ENCODE assay signal across 9 mouse cellular contexts in the genomic region with DNA sequence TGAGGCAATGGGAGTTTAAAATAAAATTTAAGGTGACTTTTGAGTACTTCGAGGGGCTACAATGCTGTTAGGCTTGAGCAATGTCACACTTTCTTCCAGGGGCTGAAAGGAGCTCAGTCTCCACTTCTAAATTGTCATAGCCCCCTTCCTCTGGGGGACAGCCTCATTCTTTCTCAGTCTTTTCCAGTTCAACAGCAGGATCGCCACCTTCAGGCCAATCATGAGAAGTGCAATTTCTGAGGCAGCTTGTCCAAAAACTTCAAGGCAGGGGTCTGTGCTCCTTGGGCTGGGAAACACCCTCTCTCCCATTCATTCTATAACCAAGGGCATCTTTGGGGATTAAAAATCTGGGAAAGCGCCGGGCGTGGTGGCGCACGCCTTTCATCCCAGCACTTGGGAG. TPM values are rescaled to one million over a fixed set of nuclear protein-coding genes. Genes with fewer than 3 reads are reported as not detected.
DNase-seq lines count a peak whose midpoint lies in the region; ATAC-seq and TF ChIP-seq lines count a peak whose summit lies in the region.
"Had no signal": no experiment of that assay in that cellular context is flagged by ENCODE, and none has a peak within 500 bp of the region (broad histone marks: within the 10 kb centered on the region; RNA-seq: fewer than 3 reads in every experiment).

No protein-coding gene starts in this region.

- no peak for DNase-seq in forebrain, postnatal 0 days
- DNase-seq in forebrain, embryonic 10.5 days (ENCODE audit: extremely low spot score, low spot score), result no peak
- DNase-seq in liver, postnatal 0 days, result no peak
- no peak for DNase-seq in liver, embryonic 11.5 days (ENCODE audit: low spot score)
- DNase-seq in splenic B cell, adult 2 months (ENCODE audit: low read depth, low spot score), result peak; percentile 64
- DNase-seq in right cerebral cortex, postnatal 14 days, result no peak
- DNase-seq in gastrocnemius, postnatal 14 days, result no peak

- H3K27ac ChIP-seq in forebrain, postnatal 0 days (ENCODE audit: low read depth, low read length), result no peak overlapping the region
- no peak overlapping the region for H3K27ac ChIP-seq in forebrain, embryonic 10.5 days
- no peak overlapping the region for H3K27ac ChIP-seq in liver, postnatal 0 days (ENCODE audit: low read depth)
- no peak overlapping the region for H3K27ac ChIP-seq in liver, embryonic 11.5 days (ENCODE audit: low read depth, low read length)
- H3K27ac ChIP-seq: limb, embryonic 12.5 days had no signal

- no peak overlapping the region for H3K4me3 ChIP-seq in forebrain, postnatal 0 days (ENCODE audit: low read depth, low read length)
- H3K4me3 ChIP-seq in forebrain, embryonic 10.5 days, result no peak overlapping the region
- H3K4me3 ChIP-seq in liver, postnatal 0 days (ENCODE audit: low read depth, low read length), result no peak overlapping the region
- no peak overlapping the region for H3K4me3 ChIP-seq in liver, embryonic 11.5 days (ENCODE audit: low read depth, low read length)
- H3K4me3 ChIP-seq: limb, embryonic 12.5 days had no signal

- TF ChIP-seq CTCF in forebrain, postnatal 0 days (IDR thresholded peaks at IDR 0.05; ENCODE audit: low read depth), result peak; percentile 52
- TF ChIP-seq CTCF in liver, postnatal 0 days (IDR thresholded peaks at IDR 0.05; ENCODE audit: low read depth), result peak; percentile 65

- H3K36me3 ChIP-seq in forebrain, postnatal 0 days (ENCODE audit: insufficient read depth), result no peaks in the 10 kb centered on the region
- H3K36me3 ChIP-seq in forebrain, embryonic 10.5 days (replicated peaks), result no peaks in the 10 kb centered on the region
- no peaks in the 10 kb centered on the region for H3K36me3 ChIP-seq in liver, postnatal 0 days (replicated peaks; ENCODE audit: insufficient read depth, low read length)
- H3K36me3 ChIP-seq in liver, embryonic 11.5 days (ENCODE audit: control insufficient read depth, insufficient read depth, low read length), result no peaks in the 10 kb centered on the region
- no peaks in the 10 kb centered on the region for H3K36me3 ChIP-seq in splenic B cell, adult 2 months (ENCODE audit: control insufficient read depth, insufficient read depth, low read length, poor library complexity, severe bottlenecking)
- H3K36me3 ChIP-seq: limb, embryonic 12.5 days had no signal

- no peak overlapping the region for H3K4me2 ChIP-seq in forebrain, postnatal 0 days (ENCODE audit: low read depth)
- no peak overlapping the region for H3K4me2 ChIP-seq in liver, postnatal 0 days (ENCODE audit: low read depth, low read length)
- H3K4me2 ChIP-seq in liver, embryonic 11.5 days, result no peak overlapping the region
- H3K4me2 ChIP-seq: limb, embryonic 12.5 days had no signal

- no peaks in the 10 kb centered on the region for H3K4me1 ChIP-seq in forebrain, postnatal 0 days (ENCODE audit: insufficient read depth)
- no peaks in the 10 kb centered on the region for H3K4me1 ChIP-seq in forebrain, embryonic 10.5 days
- no peaks in the 10 kb centered on the region for H3K4me1 ChIP-seq in liver, postnatal 0 days (ENCODE audit: insufficient read depth)
- no peaks in the 10 kb centered on the region for H3K4me1 ChIP-seq in liver, embryonic 11.5 days (replicated peaks; ENCODE audit: control insufficient read depth, insufficient read depth, low read length)
- H3K4me1 ChIP-seq: limb, embryonic 12.5 days had no signal

- no peaks in the 10 kb centered on the region for H3K9me3 ChIP-seq in forebrain, postnatal 0 days (ENCODE audit: low read length)
- no peaks in the 10 kb centered on the region for H3K9me3 ChIP-seq in forebrain, embryonic 10.5 days
- no peaks in the 10 kb centered on the region for H3K9me3 ChIP-seq in liver, postnatal 0 days (ENCODE audit: low read length)
- no peaks in the 10 kb centered on the region for H3K9me3 ChIP-seq in liver, embryonic 11.5 days (ENCODE audit: control insufficient read depth, low read length)
- H3K9me3 ChIP-seq: limb, embryonic 12.5 days had no signal

- ATAC-seq in forebrain, postnatal 0 days, result no peak
- ATAC-seq in liver, postnatal 0 days, result no peak
- ATAC-seq in liver, embryonic 11.5 days (replicated peaks; ENCODE audit: low FRiP score), result no peak
- 0 out of 2 replicates have a peak, but pooled peaks have one; percentile 60 for ATAC-seq in common myeloid progenitor, adult 5-6 weeks (replicated peaks; ENCODE audit: low read depth, poor library complexity, severe bottlenecking)

- H3K9ac ChIP-seq in forebrain, postnatal 0 days, result no peak overlapping the region
- H3K9ac ChIP-seq in liver, postnatal 0 days (replicated peaks), result no peak overlapping the region
- no peak overlapping the region for H3K9ac ChIP-seq in liver, embryonic 11.5 days (ENCODE audit: low read depth, low read length)
- H3K9ac ChIP-seq: limb, embryonic 12.5 days had no signal

- no peak for TF ChIP-seq EP300 in liver, postnatal 0 days (IDR thresholded peaks at IDR 0.05; ENCODE audit: low read depth)

- intact Hi-C loops in gastrocnemius, postnatal 14 days (cut with DNase I; ENCODE audit: low total_unique reads), result no loop called here

- 80% methylated on average over 7 of the region's 7 CpGs for WGBS in forebrain, postnatal 0 days
- 75% methylated on average over 7 of the region's 7 CpGs for WGBS in forebrain, embryonic 10.5 days
- WGBS in liver, postnatal 0 days (ENCODE audit: insufficient replicate concordance), result 78% methylated on average over 7 of the region's 7 CpGs
- WGBS in liver, embryonic 11.5 days, result 67% methylated on average over 7 of the region's 7 CpGs

- H3K27me3 ChIP-seq in forebrain, postnatal 0 days (ENCODE audit: insufficient read depth, low read length), result no peaks in the 10 kb centered on the region
- no peaks in the 10 kb centered on the region for H3K27me3 ChIP-seq in forebrain, embryonic 10.5 days (ENCODE audit: poor library complexity, severe bottlenecking)
- H3K27me3 ChIP-seq in liver, postnatal 0 days (ENCODE audit: insufficient read depth, low read length), result no peaks in the 10 kb centered on the region
- H3K27me3 ChIP-seq in liver, embryonic 11.5 days (replicated peaks; ENCODE audit: control insufficient read depth, insufficient read depth, low read length), result no peaks in the 10 kb centered on the region
- no peaks in the 10 kb centered on the region for H3K27me3 ChIP-seq in splenic B cell, adult 2 months (ENCODE audit: control insufficient read depth, insufficient read depth, low read length, poor library complexity, severe bottlenecking)
- H3K27me3 ChIP-seq: limb, embryonic 12.5 days had no signal

RNA-seq across cellular contexts. Expression of a gene that starts 19.9 kb away (rescaled TPM):
- total RNA-seq in forebrain, postnatal 0 days (2014; rRNA removed), result 42.9 and 52.6 TPM in 2 replicates
- 11.0 and 17.2 TPM in 2 replicates for polyA plus RNA-seq in forebrain, postnatal 0 days (2015; fragmentation: Nextera tagmentation; extraction: Ambion mirVana)
- 32.5 and 35.7 TPM in 2 replicates for polyA plus RNA-seq in forebrain, embryonic 10.5 days (2016; fragmentation: Nextera tagmentation; extraction: Ambion mirVana)
- 7.3 and 8.3 TPM in 2 replicates for polyA plus RNA-seq in liver, postnatal 0 days (2015; fragmentation: Nextera tagmentation; extraction: Ambion mirVana)
- polyA plus RNA-seq in liver, embryonic 11.5 days (2014; fragmentation: Nextera tagmentation; extraction: Ambion mirVana), result 22.6 and 27.9 TPM in 2 replicates
- total RNA-seq in common myeloid progenitor, adult 5-6 weeks (2017), result 58.5 and 82.2 TPM in 2 replicates
- total RNA-seq in gastrocnemius, postnatal 14 days (2021), result 10 to 100 TPM; 20.5 to 22.6 TPM

RNA-seq across cellular contexts. Expression of a gene that starts 37.4 kb away (rescaled TPM):
- 42.2 and 49.0 TPM in 2 replicates for total RNA-seq in forebrain, postnatal 0 days (2014; rRNA removed)
- 25.5 and 35.6 TPM in 2 replicates for polyA plus RNA-seq in forebrain, postnatal 0 days (2015; fragmentation: Nextera tagmentation; extraction: Ambion mirVana)
- 77.3 and 84.4 TPM in 2 replicates for polyA plus RNA-seq in forebrain, embryonic 10.5 days (2016; fragmentation: Nextera tagmentation; extraction: Ambion mirVana)
- polyA plus RNA-seq in liver, postnatal 0 days (2015; fragmentation: Nextera tagmentation; extraction: Ambion mirVana), result 10.7 and 11.7 TPM in 2 replicates
- polyA plus RNA-seq in liver, embryonic 11.5 days (2014; fragmentation: Nextera tagmentation; extraction: Ambion mirVana), result 62.8 and 70.7 TPM in 2 replicates
- 55.5 and 58.3 TPM in 2 replicates for total RNA-seq in common myeloid progenitor, adult 5-6 weeks (2017)
- total RNA-seq in gastrocnemius, postnatal 14 days (2021), result 10 to 100 TPM; 11.1 to 12.3 TPM
